Mouse (Mus musculus): Measurements from ENCODE around the gene Nck1. TPM values are rescaled to one million over a fixed set of nuclear protein-coding genes. Genes with fewer than 3 reads are reported as not detected.

Gene Nck1
- polyA plus RNA-seq, 1 experiment from 2014 or later = 63.7 TPM

DNA sequence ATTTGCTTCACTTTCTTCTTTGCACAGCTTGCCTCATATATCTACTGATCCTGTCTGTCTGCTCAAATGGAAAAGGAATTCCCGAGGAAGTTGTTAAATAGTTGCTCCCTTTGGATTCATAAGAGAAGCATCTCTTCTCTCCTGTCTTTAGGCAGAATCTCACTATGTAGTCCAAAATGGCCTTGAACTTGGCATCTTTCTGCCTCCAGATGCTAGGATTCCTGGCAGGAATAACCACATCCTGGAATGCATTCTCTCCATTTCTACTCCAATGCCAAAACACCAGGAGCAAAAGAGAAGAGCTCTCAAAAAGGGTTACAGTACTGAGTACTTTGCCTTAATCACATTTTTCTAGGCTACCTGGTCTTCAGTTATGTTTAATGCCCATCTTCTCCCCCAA lies 14.6 kb downstream of the Nck1 start:
- Histone ChIP-seq H3K4me3 (replicated peaks) (no peak overlapping the region), H3K36me3 (no peaks in the 10 kb centered on the region), H3K9ac (no peak overlapping the region), H3K4me1 (no peaks in the 10 kb centered on the region), H3K27me3 (replicated peaks) (no peaks in the 10 kb centered on the region), H3K4me2 (no peak overlapping the region), H3K9me3 (no peaks in the 10 kb centered on the region), H3K27ac (no peak overlapping the region)
- ATAC-seq (ENCODE audit: insufficient read depth, low FRiP score, low read depth) = no peak
- WGBS = 68% methylated on average over 1 of the region's 1 CpGs

GRCm38 (mm10) chr9:100525225-100525624 lies 20.7 kb downstream of the Nck1 start:
- Histone ChIP-seq H3K4me3 (replicated peaks) (no peak overlapping the region), H3K36me3 (no peaks in the 10 kb centered on the region), H3K4me1 (no peaks in the 10 kb centered on the region), H3K27ac (no peak overlapping the region), H3K9ac (no peak overlapping the region), H3K9me3 (no peaks in the 10 kb centered on the region), H3K4me2 (no peak overlapping the region), H3K27me3 (replicated peaks) (no peaks in the 10 kb centered on the region)
- no peak for ATAC-seq (ENCODE audit: insufficient read depth, low FRiP score, low read depth)
- 81% methylated on average over 2 of the region's 2 CpGs for WGBS

GRCm38 (mm10) chr9:100522029-100522428 lies 23.9 kb downstream of the Nck1 start:
- Histone ChIP-seq H3K9me3 (no peaks in the 10 kb centered on the region), H3K27me3 (replicated peaks) (no peaks in the 10 kb centered on the region), H3K4me3 (replicated peaks) (no peak overlapping the region), H3K4me2 (no peak overlapping the region), H3K4me1 (no peaks in the 10 kb centered on the region), H3K36me3 (no peaks in the 10 kb centered on the region), H3K27ac (no peak overlapping the region), H3K9ac (no peak overlapping the region)
- ATAC-seq (ENCODE audit: insufficient read depth, low FRiP score, low read depth) = no peak
- WGBS = 63% methylated on average over 2 of the region's 2 CpGs

GRCm38 (mm10) chr9:100520586-100520985 lies 25.3 kb downstream of the Nck1 start:
- WGBS = 3% methylated on average over 2 of the region's 2 CpGs
- no peaks in the 10 kb centered on the region for H3K36me3 ChIP-seq
- no peak overlapping the region for H3K9ac ChIP-seq
- H3K4me1 ChIP-seq = no peaks in the 10 kb centered on the region
- no peaks in the 10 kb centered on the region for H3K9me3 ChIP-seq
- no peak overlapping the region for H3K27ac ChIP-seq
- no peak for ATAC-seq (ENCODE audit: insufficient read depth, low FRiP score, low read depth)
- no peaks in the 10 kb centered on the region for H3K27me3 ChIP-seq (replicated peaks)
- H3K4me3 ChIP-seq (replicated peaks) = no peak overlapping the region
- no peak overlapping the region for H3K4me2 ChIP-seq

GRCm38 (mm10) chr9:100520012-100520411 lies 25.9 kb downstream of the Nck1 start:
- H3K4me2 ChIP-seq = no peak overlapping the region
- H3K4me1 ChIP-seq = no peaks in the 10 kb centered on the region
- no peak overlapping the region for H3K4me3 ChIP-seq (replicated peaks)
- no peaks in the 10 kb centered on the region for H3K9me3 ChIP-seq
- WGBS = 96% methylated on average over 3 of the region's 3 CpGs
- ATAC-seq (ENCODE audit: insufficient read depth, low FRiP score, low read depth) = no peak
- no peak overlapping the region for H3K9ac ChIP-seq
- H3K36me3 ChIP-seq = no peaks in the 10 kb centered on the region
- no peak overlapping the region for H3K27ac ChIP-seq
- no peaks in the 10 kb centered on the region for H3K27me3 ChIP-seq (replicated peaks)

DNA sequence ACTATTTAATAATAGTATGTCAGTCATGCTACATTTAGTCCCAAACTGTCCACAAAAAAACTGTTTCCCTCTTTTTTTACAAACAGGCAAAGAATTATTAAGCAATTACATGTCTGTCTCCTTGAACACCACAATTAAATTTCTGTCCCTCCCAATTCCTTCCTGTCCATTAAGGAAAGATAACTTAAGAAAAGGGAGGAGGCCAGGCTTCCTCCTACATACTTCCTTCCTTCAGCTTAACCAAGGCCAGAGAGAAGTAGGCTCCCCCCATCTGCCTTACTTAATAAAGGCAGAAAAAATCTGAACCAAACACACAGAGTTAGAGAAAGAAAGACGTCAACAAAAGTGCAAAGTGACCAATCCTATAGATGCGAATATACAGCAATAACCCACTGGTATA lies 38.4 kb downstream of the Nck1 start:
- WGBS = 79% methylated on average over 2 of the region's 2 CpGs
- H3K36me3 ChIP-seq = no peaks in the 10 kb centered on the region
- H3K27ac ChIP-seq = no peak overlapping the region
- ATAC-seq (ENCODE audit: insufficient read depth, low FRiP score, low read depth) = no peak
- H3K27me3 ChIP-seq (replicated peaks) = no peaks in the 10 kb centered on the region
- H3K9me3 ChIP-seq = no peaks in the 10 kb centered on the region
- H3K4me1 ChIP-seq = 0 out of 2 replicates have a peak, but pooled peaks cover under 1% of the 10 kb centered on the region
- no peak overlapping the region for H3K4me2 ChIP-seq
- H3K4me3 ChIP-seq (replicated peaks) = no peak overlapping the region
- H3K9ac ChIP-seq = no peak overlapping the region

DNA sequence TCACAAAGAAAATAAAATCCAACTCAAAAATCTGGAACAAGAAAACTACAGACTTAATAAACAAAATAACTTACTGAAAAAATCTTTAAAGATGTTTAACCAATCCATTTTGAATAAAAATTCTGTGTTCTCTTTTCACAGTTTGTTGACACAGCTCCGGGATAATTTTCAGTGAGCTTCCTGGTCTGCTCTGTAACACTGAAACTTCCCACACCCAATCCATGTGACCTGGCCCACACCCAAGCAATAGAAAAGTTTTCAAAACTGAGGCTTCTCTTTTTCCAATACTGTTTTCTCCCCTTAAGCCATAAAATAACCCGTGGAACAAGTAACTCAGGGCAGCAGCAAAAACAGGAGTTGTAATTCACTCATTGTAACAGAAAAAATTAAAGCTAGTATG lies 39.3 kb downstream of the Nck1 start:
- H3K4me3 ChIP-seq (replicated peaks) = no peak overlapping the region
- H3K4me1 ChIP-seq = no peaks in the 10 kb centered on the region
- no peaks in the 10 kb centered on the region for H3K9me3 ChIP-seq
- H3K4me2 ChIP-seq = no peak overlapping the region
- 34% methylated on average over 2 of the region's 2 CpGs for WGBS
- no peak overlapping the region; the same call in 1 of the 2 replicates for H3K27ac ChIP-seq
- ATAC-seq (ENCODE audit: insufficient read depth, low FRiP score, low read depth) = no peak; the same call in 1 of the 2 replicates
- H3K9ac ChIP-seq = no peak overlapping the region
- no peaks in the 10 kb centered on the region for H3K27me3 ChIP-seq (replicated peaks)
- H3K36me3 ChIP-seq = no peaks in the 10 kb centered on the region

DNA sequence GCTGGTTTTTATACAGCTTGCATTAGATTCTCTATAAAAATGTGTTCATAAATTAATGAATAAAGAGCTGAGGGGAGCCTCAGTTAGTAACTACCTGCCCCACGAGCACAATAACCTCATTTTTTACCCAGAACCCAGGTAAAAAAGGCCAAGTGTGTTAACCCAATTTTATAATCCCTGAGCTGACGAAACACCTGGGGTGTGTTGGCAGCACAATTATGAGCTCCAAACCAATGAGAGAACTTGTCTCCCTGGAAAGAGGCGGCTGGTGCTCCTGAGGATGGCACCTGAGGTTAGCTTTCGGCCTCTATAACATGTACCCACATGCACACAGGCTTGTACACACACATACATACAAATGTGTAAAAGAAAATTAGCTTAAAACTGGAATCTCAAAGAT lies 40.4 kb downstream of the Nck1 start:
- Histone ChIP-seq H3K4me2 (peak overlapping the region; percentile 20; the same call in 1 of the 2 replicates), H3K9me3 (no peaks in the 10 kb centered on the region), H3K27ac (peak overlapping the region; percentile 54; the same call in 1 of the 2 replicates), H3K4me3 (replicated peaks) (peak overlapping the region; percentile 11; the same call in 1 of the 2 replicates), H3K9ac (no peak overlapping the region), H3K4me1 (no peaks in the 10 kb centered on the region), H3K36me3 (no peaks in the 10 kb centered on the region), H3K27me3 (replicated peaks) (no peaks in the 10 kb centered on the region)
- ATAC-seq (ENCODE audit: insufficient read depth, low FRiP score, low read depth) = no peak
- WGBS = 77% methylated on average over 4 of the region's 4 CpGs

GRCm38 (mm10) chr9:100493611-100494261 lies 52.2 kb downstream of the Nck1 start:
- no peak overlapping the region for H3K4me2 ChIP-seq
- no peak overlapping the region for H3K4me3 ChIP-seq (replicated peaks)
- no peaks in the 10 kb centered on the region for H3K9me3 ChIP-seq
- no peak overlapping the region for H3K27ac ChIP-seq
- H3K9ac ChIP-seq = no peak overlapping the region
- H3K36me3 ChIP-seq = no peaks in the 10 kb centered on the region
- no peaks in the 10 kb centered on the region for H3K27me3 ChIP-seq (replicated peaks)
- ATAC-seq (ENCODE audit: insufficient read depth, low FRiP score, low read depth) = no peak
- H3K4me1 ChIP-seq = 0 out of 2 replicates have a peak, but pooled peaks cover 6% of the 10 kb centered on the region
- 84% methylated on average over 5 of the region's 5 CpGs for WGBS

DNA sequence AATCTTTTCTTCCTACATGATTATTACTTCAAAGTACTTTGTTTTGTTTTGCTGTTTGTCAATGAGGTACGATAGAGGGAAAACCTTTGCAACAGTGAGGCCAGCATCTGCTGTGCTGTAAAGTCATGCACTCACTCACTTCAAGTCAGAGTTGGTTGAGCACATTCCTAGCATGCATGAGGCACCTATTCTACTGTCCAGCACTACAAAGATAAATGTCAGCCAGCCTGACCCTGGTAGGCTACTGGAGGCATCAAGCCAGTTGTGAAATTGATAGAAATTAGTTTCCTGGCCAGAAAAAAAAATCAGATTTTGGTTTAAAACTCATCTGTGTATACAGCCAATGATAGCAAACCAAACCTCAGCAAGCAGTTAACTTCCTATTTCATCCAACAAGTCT lies 54.5 kb downstream of the Nck1 start:
- no peaks in the 10 kb centered on the region for H3K9me3 ChIP-seq
- no peaks in the 10 kb centered on the region for H3K36me3 ChIP-seq
- no peak overlapping the region for H3K4me3 ChIP-seq (replicated peaks)
- ATAC-seq (ENCODE audit: insufficient read depth, low FRiP score, low read depth) = no peak
- 0 out of 2 replicates have a peak, but pooled peaks cover 8% of the 10 kb centered on the region for H3K4me1 ChIP-seq
- no peak overlapping the region for H3K9ac ChIP-seq
- 91% methylated on average over 1 of the region's 1 CpGs for WGBS
- no peaks in the 10 kb centered on the region for H3K27me3 ChIP-seq (replicated peaks)
- no peak overlapping the region for H3K27ac ChIP-seq
- H3K4me2 ChIP-seq = no peak overlapping the region

- 88% methylated on average over 6 of the region's 6 CpGs for WGBS
- no peak overlapping the region for H3K9ac ChIP-seq
- H3K27me3 ChIP-seq (replicated peaks) = no peaks in the 10 kb centered on the region
- no peak overlapping the region for H3K4me3 ChIP-seq (replicated peaks)
- no peak overlapping the region for H3K27ac ChIP-seq
- no peak overlapping the region for H3K4me2 ChIP-seq
- no peak for ATAC-seq (ENCODE audit: insufficient read depth, low FRiP score, low read depth)
- 0 out of 2 replicates have a peak, but pooled peaks cover 8% of the 10 kb centered on the region for H3K4me1 ChIP-seq
- no peaks in the 10 kb centered on the region for H3K36me3 ChIP-seq
- H3K9me3 ChIP-seq = no peaks in the 10 kb centered on the region
Measured at GRCm38 (mm10) chr9:100488969-100489368, 57.0 kb downstream of the Nck1 start.

- no peak overlapping the region for H3K4me2 ChIP-seq
- H3K27me3 ChIP-seq (replicated peaks) = no peaks in the 10 kb centered on the region
- no peaks in the 10 kb centered on the region for H3K36me3 ChIP-seq
- H3K4me3 ChIP-seq (replicated peaks) = no peak overlapping the region
- no peaks in the 10 kb centered on the region for H3K9me3 ChIP-seq
- 0 out of 2 replicates have a peak overlapping the region, but pooled peaks have one; percentile 21 for H3K27ac ChIP-seq
- 0 out of 2 replicates have a peak, but pooled peaks cover 8% of the 10 kb centered on the region for H3K4me1 ChIP-seq
- peak; percentile 84 for ATAC-seq (ENCODE audit: insufficient read depth, low FRiP score, low read depth)
- 45% methylated on average over 7 of the region's 7 CpGs for WGBS
- H3K9ac ChIP-seq = no peak overlapping the region
Measured at GRCm38 (mm10) chr9:100488056-100488713, 57.7 kb downstream of the Nck1 start.
